Mouse (Mus musculus): ENCODE results near the gene Dlgap5.

The Dlgap5 gene

DNA sequence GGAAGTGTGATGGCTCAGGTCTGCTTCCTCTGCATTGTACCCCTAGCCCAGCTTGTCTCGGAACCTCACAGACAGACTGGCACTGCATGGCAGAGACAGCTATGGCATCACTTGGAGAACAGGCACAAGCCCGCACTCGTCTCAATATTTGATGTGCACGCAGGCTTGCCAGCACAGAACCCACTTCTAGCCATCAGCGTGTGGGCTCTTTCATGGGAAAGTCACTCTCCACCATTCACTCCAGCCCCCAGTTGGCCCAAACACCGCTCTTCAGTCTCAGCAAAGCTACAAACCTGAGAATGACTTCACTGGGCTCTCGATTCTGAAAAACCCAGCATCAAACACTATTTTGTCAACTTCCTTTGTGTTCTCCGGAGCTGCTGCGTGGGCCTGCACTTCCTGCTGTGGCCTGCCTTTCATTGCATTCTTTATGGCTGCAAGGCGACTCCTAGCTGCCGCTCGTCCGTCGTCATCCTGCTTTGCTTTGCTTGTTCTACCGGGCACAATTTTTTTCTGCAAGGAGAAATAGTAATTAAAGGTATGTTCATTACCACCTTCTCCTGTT lies 22.7 kb downstream of the Dlgap5 start:
- DNase-seq (ENCODE audit: low spot score in 2 of 2): no peak

DNA sequence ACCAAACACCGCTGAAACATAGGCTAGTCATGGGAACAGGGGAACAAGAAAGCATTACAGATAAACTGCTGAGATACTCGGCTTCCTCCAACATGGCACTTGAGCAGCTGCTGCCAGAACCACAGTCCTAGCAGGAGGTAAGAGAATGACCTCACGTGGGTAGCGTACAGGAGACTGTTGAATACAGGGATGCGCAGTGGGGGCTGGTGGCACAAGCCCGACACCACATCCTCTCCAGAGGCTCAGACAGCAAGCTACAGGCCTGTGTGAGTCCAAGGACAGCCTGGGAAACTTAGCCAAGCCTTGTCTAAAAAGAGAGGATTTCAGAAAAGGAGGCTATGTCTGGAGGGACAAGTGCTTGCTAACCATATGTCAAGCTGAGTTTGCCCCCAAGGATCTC lies 23.2 kb downstream of the Dlgap5 start:
- no peak for DNase-seq (ENCODE audit: low spot score in 2 of 2)

DNA sequence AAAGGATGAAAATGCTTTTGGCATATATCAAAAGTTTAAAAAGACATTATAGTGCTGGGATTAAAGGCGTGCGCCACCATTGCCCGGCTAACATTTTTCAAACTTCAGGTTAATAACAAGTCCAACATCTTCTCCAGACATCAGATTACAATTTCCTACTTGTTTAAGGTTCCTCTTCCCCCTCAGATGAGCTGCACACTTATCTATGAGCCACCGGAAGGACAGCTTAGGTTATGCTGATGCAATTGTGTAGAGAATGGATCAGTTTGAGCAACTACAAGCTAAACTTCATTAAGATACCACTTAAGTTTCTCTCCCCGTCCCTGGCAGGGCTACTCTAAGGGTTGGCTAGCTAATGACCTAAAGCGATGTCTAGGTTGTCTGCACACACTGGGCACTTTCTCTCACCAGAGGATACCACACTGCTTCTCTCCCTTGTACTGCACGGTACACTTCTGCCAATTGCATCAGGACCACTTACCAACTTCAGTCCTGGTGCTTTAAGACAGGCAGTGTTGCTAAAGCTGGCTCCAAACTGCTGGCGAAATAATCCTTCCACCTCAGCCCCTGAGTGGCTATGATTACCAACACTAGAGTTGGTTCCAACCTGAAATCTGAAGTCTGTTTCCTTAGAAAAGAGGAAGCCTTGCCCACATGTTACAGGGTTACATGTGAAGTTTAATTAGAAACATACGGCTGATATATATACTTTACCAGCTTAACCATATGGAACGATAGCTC lies 24.7 kb downstream of the Dlgap5 start:
- DNase-seq (ENCODE audit: low spot score in 2 of 2): no peak

DNA sequence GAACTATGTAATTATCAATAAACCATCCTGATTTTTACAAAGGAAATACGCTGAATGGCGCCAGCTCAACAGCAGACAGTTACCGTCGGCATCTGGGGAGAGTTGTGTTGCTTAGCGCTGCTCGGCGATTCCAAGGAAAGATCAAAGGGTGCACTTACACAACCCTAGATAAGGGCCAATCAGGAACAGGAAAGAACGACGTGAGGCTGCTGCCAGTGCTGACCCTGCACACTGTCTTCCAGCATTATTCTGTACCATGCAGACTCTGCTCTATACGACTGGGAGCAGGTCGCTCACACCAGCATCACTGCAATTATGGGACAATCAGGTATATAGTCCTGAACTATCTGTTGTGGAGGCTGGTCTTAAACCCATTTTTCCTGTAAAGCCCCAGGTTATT lies 32.1 kb downstream of the Dlgap5 start:
- no peak for DNase-seq (ENCODE audit: low spot score in 2 of 2)

DNA sequence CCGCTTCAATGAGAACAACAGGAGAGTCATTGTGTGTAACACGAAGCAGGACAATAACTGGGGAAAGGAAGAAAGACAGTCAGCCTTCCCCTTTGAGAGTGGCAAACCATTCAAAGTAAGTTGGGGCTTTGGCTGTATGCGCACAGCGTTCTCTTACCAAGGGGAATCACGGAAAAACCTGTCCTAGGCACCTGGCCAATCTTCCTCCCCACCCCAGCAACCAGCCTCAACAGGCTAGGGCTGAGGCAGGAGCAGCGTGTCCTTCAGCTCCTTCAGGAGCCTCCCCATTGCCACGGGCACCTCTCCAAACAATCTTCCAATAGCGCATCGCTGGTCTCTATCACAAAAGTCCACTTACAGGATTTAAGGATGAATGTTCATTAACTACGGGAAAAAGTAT lies 33.6 kb downstream of the Dlgap5 start:
- DNase-seq (ENCODE audit: low spot score in 2 of 2): no peak

DNA sequence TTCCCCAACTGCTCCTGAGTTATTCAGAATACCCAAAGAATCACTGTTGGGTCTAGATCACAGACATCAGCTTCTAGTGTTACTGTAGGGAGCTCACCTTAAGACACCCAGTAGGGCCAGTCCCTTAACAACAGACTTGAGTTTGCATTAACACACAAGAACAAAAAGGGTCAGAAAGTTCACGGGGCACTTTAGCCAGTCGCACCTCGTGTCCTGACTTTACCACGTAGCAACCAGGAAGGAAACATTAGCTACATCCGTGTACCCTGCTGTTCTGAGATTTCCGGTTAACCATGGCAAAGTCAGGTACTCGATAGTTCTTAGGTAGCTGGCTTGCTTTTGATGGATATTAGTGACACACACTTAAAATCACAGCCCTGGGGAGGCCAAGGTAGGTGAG lies 34.3 kb downstream of the Dlgap5 start:
- no peak for DNase-seq (ENCODE audit: low spot score in 2 of 2)

DNA sequence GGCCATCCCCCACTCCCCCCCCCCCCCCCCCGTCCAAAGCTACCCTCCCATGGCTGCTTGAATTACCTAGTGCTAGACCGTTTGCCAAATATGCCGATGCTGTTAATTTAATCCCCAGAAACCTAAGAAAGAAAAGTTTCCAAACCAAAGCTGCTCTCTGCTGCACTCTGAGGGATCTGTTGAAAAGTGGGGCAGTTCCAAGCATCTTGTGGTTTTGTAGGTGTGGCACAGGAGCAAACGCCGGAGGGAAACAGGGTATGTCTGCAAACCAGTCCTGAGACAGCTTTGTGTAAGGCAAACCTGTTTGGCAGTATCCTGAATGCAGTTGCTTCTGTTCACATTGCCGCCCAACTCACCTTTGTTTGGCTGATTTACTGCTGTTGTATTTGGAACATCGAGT lies 39.9 kb downstream of the Dlgap5 start:
- DNase-seq (ENCODE audit: low spot score in 2 of 2): no peak

DNA sequence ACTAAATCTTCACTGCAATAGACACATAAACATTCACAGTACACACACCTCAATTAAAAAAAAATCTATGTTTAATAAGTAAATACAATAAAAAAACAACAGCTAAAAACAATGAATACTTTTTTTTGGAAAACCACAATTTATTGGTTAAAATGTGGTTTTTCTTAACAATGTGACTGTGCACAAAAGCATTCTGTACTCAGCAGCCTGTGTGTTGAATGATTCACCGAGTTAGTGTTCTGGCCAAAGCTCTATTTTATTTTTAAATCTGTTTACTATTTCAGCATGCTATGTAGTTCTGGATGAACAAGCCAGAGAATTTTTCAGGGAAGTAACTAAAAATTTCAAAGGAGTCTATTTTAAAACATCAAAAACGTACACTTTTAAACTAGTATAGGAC lies 41.7 kb downstream of the Dlgap5 start:
- DNase-seq (ENCODE audit: low spot score in 2 of 2): no peak

DNA sequence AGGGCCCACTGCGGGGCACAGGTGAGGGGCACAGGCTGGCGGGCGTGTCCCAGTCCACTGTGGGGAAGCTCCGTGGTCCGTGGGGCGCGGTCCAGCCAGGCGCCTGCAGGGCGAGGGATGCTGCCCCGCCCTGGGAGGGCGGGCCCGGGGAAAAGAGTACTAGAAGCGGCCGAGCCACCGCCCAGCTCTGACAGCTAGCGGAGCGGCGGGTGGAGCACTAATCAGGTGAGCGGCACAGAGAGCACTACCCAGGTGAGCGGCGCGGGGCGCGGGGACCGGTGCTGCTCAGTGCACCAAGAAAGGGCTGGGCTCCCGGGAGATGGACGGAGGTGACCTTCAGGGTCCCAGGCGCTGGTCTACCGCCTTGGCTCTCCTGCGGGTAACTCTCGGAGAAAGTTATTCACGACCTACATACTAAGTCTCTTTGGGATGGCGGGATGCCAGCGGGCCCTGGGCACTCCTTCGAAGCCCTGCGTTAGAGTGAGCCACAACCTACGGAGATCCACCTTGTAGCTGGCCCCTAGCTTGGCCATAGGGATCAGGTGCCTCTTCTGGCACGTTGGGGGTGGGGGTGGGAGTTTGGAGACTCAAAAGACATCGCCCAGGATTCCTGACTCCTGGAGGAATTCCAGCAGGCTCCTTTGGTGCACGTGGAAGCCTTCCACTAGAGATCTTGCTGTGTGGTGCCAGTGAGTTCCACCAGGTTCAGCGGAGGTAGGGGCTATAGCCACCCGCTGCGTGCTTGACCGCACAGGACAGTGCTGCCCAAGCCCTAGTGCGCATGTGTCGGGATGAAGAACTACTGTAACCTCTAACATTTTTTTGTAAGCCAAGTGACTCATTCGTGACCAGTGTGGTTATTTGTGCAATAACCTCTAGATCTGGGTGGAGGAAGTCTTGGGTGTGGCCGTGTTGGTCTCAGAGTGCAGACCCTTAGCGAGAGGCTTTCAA lies 44.2 kb downstream of the Dlgap5 start:
- peak; percentile 35 to 57 for DNase-seq (ENCODE audit: low spot score in 2 of 2)

DNA sequence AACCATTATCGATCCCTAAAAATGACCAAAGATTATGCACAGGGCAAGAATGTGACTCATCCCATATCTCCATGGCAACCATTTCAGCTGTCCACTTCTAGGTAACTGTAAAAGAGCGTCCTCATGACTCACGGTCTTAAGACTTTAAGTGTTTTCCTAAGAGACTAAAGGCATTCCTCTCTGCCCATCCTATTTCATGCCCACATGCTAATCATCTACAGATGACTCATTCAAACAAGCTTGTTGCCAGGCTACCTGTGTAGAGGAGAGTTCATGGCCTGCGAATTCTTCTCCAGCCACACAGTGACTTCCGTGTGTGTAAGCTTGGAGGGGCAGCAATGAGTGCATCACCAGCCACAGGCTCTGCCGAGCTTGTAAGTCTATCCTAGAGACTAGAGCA lies 46.5 kb downstream of the Dlgap5 start:
- no peak for DNase-seq (ENCODE audit: low spot score in 2 of 2)

DNA sequence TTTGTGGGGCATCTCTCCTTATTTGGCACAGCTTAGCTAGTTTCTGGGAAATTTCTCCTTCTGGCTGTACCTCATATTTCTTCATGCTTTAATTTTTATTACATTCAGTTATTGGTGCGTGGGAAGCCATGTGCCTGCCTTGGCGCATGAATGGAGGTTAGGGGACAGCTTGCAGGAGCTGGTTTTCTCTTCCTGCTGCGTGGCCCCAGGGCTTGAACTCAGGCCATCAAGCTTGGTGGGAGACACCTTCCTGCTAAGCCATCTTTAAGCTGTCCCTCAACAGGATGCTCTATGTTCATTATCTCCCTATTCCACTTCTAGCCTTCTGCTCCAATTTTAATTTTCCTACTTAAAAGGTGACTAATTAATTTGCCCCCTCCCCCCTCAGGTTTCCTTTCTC lies 47.4 kb downstream of the Dlgap5 start:
- DNase-seq (ENCODE audit: low spot score in 2 of 2): no peak

DNA sequence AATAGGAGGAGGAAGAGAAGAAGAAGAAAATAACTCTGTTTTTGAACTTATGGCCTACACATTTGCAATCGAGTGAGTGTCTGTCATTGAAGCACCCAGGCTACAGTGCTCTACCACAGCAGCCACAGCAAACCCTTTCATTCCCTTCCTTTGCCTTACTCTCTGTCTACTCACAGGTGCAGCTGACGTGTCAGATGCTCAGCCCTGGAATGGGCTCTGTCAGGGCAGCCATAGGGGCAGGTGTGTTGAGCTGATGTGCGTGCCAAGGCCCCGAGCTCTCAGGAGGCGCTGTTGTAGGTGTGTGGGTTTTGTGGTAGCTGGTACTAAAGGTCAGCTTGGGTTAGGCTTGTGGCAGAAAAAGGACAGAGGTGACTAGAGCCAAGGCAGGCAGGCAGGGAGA lies 48.5 kb downstream of the Dlgap5 start:
- no peak for DNase-seq (ENCODE audit: low spot score in 2 of 2)

DNA sequence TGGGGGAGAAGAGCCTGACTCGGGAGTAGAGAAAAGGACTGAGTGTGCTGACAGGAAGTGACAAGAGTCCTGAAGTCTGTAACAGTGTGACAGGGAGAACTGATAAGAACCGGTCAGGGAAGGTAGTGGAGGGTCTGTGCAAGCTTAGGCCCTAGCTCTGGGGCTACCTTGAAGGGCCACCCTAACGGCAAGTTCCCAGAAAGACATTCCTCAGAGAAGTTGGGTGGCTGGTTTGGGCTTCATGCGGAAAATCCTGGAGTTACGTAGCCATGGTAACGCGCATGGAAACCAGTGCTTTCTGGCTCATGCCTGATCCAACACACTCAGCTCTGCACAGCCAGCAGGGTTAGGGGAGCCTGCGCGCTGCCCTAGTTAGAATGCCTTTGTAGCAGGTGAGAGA lies 50.7 kb downstream of the Dlgap5 start, which contains the start of gene Lgals3:
TSS of gene Lgals3 (plus strand) at position 291 of the 400 bp plus-strand sequence.
- no peak for DNase-seq (ENCODE audit: low spot score in 2 of 2)

DNA sequence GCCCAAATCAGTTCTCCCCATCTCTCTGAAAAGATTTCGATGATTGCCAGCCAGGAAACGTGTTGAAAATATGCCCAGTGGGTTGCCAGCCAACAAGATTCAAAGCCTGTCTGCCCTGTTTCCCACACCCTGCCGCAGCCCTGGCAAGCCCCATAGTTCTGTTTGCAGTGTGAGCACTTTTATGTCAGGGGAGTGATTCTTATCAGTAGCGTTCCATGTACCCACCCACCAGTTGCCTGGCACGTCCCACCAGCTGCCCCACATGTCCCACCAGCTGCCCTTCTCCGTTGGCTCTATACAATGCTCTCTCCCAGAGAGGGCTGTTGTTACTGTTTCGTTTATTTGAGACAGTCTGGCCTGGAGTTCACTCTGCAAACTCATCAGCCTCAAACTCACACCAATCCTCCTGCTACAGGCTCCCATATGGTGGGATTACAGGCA lies 51.3 kb downstream of the Dlgap5 start:
- DNase-seq (ENCODE audit: low spot score in 2 of 2): no peak

DNA sequence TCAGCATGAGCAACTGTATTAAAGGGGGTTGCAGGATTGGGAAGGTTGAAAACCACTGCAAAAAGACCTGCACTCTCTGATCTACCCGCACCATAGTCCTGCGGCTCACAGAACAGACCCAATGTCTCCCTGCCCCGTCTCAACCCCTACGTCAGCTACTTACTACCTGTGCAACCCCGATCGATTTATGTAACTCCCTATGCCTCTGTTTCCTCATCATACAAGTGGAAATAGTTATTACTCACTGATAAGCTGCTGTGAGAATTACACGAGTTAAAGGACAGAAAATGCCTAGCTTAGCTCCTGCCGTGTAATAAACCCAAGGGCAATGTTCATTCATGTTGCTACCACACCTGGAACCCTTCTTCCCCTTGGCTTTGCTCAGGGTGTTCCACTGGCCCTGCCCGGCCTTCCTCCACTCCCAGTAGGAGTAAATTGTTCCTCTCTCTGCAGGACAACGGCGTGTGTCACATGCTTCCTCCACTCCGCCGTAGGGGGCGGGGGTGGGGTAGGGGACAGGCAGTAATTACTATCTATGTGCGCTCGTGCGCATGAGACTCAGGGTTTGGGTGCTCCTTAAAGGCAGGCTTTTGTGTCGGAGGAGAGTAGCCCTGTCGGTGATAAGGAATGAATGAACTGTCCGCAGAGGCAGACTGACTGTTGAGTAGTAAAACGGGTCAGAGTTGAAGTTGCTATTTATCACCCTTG lies 53.3 kb downstream of the Dlgap5 start:
- peak in 1 of 2 experiments; percentile 6 for DNase-seq (ENCODE audit: low spot score in 2 of 2)

DNA sequence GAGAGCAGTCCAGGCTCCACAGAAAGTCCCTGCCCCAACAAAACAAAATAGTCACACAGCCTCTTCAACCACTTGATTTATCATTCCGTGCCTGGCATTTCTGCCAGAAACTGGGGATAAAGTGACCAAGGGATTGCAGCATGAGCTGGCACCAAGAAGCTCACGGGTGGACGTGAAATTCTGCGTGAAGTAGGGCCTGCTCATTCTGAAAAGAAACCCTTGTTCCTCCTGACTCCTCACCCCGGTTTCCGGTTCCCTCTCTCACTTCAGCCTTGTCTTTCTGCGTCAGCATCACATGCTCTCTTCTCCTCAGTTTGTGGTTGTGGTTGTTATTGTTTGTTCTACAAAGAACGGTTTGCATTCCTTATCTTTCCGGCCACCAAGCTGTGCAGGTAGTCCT lies 56.3 kb downstream of the Dlgap5 start:
- DNase-seq (ENCODE audit: low spot score in 2 of 2): peak in 1 of 2 experiments; percentile 5

DNA sequence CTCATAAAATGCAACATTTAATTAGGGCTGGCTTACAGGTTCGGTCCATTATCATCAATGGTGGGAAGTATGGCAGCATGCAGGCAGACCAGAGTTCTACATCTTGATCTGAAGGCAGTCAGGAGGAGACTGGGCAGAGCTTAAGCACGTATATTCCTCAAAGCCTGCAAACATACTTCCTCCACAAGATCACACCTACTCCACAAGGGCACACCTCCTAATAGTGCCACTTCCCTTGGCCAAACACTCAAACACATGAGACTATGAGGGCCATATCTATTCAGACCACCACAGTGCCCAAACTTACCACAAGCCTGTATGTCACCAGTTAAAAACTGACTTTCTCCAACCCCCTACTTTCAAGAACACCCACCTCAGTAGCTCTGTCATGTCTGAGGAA lies 56.8 kb downstream of the Dlgap5 start:
- no peak for DNase-seq (ENCODE audit: low spot score in 2 of 2)

DNA sequence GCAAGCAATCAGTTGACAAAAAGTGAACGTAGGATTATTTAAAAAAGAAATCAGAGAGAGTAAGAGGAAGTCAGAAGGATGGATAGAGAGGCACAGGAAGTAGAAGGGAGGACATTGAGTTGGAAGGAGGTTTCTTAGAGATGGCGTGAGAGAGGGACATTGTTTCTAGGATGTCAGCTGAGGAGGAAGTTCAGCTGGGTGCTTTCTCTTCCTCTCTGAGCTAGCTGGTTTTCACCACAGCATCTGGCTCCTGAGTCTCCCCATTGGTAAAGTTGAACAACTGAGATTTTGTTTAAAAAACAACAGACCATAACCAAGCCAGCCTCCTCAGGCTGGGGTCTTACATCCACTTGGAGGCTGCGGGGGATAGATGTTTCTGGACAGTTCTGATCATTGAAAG lies 58.6 kb downstream of the Dlgap5 start:
- DNase-seq (ENCODE audit: low spot score in 2 of 2): no peak

DNA sequence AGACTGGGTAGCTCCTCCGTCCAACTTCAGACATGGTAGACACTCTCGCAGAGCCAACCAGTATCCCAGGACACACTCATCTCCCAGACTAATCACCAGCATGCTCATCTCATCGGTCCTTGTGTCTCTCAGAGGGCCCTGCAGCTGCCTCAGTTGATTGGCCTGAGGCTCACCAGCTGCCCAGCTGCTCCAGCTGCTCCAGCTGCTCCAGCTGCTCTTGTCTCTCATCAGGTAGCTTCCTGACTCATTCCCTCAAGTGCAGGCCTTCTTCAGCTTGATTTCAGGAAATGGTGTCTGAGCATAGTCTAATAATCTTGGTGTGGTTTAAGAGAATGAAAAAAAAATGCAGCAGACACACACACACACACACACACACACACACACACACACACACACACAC lies 61.6 kb downstream of the Dlgap5 start:
- DNase-seq (ENCODE audit: low spot score in 2 of 2): no peak

DNA sequence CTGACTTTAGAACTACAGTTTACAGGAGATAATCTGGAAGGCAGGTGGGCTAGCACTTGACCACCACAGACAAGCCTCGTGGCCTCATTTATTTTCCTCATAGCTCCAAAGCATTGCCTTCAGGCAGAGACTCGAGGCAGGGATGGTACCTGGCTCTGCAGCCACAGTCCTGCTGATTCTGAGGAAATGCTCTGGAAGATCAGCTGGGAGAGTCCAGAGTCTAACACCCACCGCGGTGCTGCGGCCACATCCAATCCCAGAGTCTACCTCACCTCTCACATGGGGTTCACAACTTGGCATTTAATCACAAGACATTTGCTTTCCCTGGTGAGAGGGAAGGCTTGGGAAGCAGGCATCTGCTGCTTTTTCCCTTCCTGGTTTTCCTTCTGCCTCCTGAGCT lies 63.3 kb downstream of the Dlgap5 start:
- DNase-seq (ENCODE audit: low spot score in 2 of 2): no peak

DNA sequence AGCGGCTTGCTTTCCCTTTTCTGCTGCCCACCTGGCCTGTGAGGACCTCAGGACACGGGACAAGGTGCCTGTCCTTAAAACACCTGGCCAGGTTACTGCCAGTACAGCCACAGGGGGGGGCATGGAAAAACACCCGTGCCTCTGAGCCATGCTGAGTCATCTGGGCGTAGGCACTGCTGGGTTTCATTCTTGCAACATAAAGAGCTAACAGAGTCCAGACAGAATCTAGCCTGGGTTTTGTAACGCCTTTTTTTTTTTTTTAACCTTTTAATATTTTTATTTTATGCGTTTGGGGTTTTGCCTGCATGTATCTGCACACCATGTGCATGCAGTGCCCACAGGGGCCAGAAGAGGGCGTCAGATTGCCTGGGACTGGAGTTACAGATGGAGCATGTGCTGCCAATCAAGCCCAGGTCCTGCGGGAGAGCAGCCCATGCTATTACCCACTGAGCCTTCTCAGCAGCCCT lies 64.1 kb downstream of the Dlgap5 start:
- DNase-seq (ENCODE audit: low spot score in 2 of 2): peak in 1 of 2 experiments; percentile 8

DNA sequence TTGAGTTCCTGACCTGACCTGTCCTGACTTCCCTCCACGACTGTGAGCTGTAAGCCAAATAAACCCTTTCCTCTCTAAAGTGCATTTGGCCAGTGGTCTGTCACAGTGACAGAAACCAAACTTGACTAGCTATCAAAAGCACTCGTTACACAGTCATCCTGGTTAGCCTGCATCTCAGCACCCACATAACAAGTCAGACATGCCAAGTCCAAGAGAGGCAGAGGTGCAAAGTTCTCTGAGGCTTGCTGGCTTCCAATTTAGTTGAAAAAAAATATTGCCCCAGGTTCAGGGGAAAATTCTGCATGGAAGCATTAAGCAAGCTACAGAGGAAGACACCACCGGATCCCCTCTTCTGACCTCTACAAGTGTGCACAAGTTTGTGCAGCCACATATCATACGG lies 65.0 kb downstream of the Dlgap5 start:
- no peak for DNase-seq (ENCODE audit: low spot score in 2 of 2)

All from heart, adult 9 months (tissue).